Mouse (Mus musculus) adrenal gland, postnatal 36 days (tissue): Measurements from ENCODE around the gene Robo1. TPM values are rescaled to one million over a fixed set of nuclear protein-coding genes. Genes with fewer than 3 reads are reported as not detected.
A peak's percentile ranks its signal among the peaks of the same experiment; 100 is the strongest.

Experiments used
- DNase-seq, 2 experiments: peaks; one replicate each; pipeline ENCODE4 v3.0.0; 2021; ENCODE audit warnings: mixed read lengths in 1 of 2
- total RNA-seq, 2 experiments: library from RNA; stranded (reverse); gene quantifications; 2 replicates each; pipeline ENCODE4 v1.2.3; 2021

The Robo1 gene
- total RNA-seq, 2 experiments from 2014 or later = 144 to 167 TPM

DNA sequence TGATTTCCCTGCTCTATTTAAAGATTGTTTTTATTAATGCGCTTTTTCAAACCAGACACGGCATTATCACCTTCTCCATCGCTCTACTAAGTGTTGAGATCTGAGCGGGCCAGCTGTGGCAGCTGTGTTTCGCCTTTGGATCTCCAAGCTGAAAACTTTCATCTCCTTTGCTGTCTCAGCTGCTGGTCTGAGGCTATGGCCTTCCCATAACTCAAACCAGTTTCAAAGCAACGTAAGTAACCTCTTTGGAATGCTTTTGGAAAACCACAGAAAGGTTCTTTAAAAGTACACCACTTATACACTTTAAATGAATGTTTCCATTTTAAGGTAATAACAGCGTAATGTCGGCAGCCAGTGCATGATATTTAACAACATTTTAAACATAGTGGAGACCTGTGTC, 520.3 kb downstream of the Robo1 start:
- no peak for DNase-seq

DNA sequence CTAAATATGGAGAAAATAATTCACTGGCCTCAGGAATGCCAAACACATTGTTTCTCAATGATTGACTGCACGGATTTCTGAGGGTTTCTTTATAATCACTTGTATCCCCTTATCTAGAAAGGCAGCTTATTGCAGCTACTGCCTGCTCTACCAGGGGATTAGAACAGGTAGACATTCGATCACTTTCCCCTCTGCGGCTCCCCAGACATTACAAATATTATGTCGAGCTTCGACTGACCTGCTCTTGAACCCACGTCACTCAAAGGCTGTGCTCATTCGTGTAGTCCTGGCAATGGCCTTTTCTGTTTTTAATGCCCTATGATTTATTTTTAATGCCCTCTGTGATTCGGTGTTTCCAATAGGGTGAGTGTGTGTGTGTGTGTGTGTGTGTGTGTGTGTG, 521.4 kb downstream of the Robo1 start:
- DNase-seq = no peak

DNA sequence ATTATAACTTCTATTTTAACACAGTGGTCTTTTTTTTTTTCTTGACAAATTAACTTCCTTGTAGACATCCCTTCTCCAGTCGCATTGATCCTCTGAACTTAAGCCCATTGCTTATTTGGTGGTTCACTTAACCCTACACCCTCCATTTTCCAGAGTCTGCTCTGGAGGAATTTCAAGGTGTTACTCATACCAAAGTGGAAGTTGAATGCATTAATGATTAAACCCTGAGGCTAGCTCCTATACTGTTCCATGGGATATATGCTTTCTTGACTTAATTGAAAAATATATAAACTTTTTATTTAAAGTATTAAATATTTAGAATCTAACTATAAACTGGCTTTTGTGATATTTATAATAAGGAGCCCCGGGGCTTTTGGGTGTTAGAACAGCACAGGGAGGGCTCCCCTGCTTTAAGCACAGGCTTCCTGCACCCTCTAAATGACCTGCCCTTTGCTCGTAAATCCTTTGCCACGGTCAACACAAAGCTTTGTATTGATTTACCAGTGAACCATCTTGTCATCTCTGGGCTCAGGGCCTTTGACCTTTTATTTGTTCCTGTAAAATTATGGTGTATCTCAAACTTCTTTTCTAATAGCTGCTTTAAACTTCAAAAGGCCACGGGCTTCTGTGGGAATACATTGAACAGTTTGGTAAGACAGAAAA, 522.4 kb downstream of the Robo1 start:
- DNase-seq = no peak

DNA sequence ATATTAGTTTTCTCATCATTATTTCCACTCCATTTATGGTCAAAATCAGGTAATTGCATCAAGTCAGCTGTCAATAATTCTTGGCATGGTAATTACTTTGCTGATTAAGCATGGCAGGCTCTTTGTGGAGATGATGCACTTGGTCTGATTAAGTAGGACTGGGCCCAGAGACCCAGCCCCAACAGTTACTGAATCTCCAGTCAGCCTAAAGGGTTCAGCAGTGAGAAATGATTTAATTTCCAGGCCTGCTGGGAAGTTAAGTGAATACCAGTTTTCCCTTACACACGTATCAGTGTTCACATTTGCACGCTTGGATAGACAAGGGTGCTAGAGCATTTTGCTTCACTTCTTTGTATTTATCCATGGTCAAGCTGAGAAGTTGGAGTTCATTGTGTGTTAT, 526.2 kb downstream of the Robo1 start:
- no peak for DNase-seq

DNA sequence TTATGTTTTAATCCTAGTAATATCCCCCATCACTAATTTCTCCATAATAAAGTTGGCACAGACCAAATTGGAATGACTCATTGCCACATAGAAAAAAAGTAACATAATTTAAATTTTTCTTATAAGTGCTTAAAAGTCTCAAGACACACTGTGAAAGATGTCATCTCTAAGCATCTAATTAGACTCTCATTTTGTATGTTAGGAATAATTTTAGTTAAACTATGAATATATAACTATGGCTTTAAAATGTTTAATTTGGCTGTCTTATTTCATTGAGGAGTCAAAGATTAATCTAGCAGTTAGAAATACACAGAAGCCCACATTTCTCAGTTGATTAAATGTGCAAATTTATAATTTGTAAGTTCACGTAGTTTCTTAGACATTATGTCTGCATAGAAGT, 530.9 kb downstream of the Robo1 start:
- no peak for DNase-seq

DNA sequence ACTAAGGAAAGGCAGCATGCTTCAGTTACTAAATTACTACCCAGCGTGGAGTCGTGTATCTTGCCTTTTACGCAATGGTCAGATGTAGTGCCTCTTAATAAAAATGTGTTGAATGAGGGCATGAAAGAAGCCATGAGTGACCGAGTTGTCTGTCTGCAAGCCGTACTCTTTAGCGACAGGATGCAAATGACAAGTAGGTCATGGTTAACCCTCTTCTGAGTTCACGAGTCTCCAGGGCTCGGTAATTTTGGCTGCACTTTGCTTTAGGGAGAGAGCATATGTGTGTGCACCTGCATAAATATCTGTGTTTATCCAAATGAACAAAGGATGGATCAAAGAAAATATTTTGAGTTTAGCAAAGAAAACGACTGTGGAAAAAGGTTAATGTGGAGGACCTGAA, 533.0 kb downstream of the Robo1 start:
- no peak for DNase-seq

DNA sequence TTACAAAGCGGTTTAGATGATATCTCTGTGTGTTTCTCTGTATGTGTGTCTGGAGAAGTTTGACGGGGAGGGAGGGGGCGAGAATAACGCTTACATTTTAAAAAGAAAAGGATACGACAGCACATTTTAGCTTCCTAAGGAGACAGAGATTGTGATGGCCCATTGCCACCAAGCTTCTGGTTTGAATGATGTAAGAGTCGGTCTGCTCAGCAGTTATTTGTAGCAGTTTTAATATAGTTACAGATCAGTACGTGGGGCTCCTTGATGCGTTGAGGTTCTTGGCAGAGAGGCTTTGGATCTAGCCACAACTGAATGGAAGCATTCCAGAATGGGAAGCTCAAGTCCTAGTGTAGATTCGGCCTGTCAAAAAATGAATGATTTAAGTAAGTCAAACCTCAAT, 546.0 kb downstream of the Robo1 start:
- no peak for DNase-seq

DNA sequence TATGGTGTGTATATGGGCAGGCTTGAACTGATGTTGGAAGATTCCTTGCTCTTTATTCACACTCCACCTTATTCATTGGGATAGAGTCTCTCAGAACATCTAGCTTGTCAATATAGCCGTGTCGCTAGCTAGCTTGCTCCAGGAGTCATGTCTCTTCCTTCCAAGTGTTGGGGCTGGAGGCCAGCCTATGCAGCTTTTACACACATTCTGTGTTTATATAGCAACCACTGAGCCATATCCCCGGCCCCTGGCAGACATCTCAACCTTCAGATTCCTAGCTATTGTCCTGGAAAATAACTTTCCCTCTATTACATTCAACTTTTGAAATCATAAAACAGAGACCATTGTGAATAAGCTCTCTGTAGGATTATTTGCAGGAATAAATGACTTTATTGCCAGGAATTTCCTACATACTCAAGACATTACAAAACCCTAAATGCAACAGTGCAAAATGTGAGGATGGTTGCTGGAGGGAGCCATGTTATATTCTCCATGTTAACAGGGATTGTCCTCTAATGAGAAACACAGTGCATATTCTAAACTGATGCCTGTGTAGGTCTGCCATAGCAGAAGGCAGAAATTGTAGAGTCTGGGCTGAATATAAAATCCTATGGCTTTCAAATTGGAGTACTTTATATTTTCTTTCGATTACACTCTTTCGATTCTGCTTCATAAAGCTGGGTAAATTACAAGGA, 546.9 kb downstream of the Robo1 start:
- no peak for DNase-seq

DNA sequence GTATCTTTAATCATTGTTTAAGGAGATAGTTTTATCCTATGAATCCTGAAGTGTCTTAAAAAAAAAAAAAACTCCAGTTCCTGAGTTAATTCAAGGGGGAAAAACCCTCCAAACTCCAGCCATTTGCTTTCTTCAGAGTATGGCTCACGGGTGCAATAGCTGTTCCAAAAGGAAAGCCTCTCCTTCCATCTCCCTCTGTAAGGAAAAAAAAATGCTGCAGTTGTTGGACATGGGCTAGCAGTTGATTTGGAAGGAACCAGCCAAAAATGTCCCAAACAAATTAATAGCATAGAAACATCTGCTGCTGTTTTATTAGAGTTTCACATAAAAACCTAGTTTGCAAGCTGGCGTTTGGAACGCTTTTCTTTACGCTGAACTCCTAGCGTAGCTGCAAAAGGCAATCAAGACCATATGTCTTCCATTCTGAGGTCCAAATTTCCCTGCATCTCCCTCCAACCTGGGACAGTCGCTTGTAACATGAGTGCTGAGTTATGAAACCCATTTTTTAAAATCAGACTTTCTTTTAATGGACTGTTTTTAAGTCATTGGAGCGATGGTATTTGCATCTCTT, 553.7 kb downstream of the Robo1 start:
- DNase-seq = no peak

DNA sequence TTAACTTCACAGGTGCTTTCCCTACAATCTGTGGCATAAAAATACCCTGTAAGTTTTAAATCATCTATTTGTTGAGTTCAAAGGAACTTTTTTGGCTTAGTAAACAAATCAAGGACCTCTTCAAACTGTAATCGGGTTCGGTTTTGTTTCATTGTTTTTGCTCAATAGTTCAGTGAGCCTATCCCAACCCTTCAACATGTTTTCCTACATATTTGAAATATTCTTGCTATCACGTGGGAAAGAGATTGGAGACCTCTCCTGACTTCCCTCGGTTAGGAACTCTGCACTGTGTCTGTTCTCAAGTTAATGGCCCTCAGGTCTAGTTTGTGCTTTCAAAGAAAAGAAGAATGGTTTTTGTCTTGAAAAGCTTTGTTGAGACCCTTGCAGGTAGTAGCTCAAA, 557.9 kb downstream of the Robo1 start:
- DNase-seq = no peak

DNA sequence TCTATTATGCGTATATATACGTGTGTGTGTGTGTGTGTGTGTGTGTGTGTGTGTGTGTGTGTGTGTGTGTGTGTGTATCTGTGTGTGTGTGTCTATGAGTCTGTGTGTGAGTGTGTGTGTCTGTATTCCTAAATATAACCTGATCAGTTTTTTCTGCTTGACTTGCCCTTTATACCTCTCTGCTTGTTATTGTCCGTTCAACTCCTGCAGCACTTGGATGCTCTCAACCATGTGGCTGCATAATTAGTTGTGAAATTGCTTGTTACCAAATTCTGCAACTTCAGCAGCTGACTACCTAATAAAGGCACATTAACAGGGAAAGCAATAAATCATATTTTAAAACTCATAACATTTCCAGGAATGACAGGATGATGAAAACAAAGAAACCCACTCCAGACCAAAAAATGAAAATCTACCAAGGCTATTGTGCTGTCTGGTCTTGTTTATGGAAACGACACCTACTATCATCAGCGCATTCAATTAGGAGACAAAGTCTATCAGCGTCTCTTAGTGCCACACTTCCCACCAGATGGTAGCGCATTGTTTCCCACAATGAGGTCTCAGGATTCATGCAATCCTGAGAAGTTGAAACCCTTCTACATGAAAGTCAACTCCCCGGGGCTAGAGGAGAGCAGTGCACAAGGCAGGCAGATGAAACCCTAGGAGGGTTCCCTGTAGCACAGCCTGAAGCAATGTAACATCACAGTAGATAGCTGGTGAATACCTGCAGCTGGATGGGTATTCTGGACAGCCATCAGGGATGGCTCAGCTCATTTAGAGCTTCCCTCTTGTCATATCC, 567.0 kb downstream of the Robo1 start:
- DNase-seq = no peak

DNA sequence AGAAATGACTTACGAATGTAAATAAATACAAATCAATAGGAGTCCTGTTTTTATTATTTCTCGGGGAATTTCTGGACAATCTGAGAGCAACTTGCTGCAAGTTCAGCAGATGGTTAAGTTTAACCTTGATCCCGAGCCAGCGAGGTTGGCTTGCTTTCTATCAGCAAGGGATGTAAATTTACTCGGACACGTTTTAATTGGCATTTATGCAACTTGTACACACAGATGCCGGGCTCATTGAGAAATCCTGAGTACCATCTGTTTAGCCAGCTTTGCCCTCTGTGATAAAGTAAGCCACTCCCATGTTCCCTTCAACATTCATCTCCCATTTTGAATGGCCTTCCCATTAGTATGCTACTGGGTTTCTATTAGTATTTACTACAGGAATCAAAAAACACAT, 580.0 kb downstream of the Robo1 start:
- DNase-seq = peak; percentile 14 to 44

DNA sequence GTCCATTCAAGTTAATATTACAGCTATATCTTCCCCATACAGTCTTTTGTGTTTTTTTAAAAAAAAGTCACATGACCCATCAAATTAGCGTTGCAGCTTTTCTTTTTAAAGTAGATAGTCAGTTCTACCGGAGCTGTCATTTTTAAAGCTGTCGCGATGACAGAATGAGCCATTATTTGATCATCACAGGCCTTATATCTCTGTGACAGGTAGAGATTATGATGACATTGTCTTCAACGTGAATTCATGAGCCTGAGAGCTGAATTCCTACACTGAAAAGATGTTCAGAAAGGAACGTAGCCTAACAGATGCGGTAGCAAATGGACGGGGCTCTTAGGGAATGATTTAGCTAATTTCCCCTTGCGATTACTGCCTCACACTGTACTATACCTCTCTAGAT, 581.3 kb downstream of the Robo1 start:
- no peak for DNase-seq

DNA sequence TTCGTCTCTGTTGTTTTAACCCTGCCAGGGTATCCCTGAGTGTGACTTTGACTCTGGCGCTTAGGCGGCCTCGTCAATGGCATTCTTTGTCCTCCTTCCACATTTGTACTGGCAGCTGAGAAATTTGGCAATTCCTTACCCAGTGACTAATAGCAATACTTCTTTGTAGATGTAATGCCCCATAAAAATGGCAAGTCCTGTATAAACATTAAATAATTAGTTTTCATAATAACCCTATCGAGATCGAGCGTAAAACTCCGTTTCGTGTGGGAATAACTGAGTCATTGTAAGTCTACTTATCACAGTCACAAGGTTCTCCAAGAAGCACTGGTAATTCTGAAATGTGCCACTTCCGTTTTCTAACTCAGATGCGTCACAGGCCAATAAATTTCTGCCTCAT, 589.0 kb downstream of the Robo1 start:
- peak; percentile 32 to 49 for DNase-seq

DNA sequence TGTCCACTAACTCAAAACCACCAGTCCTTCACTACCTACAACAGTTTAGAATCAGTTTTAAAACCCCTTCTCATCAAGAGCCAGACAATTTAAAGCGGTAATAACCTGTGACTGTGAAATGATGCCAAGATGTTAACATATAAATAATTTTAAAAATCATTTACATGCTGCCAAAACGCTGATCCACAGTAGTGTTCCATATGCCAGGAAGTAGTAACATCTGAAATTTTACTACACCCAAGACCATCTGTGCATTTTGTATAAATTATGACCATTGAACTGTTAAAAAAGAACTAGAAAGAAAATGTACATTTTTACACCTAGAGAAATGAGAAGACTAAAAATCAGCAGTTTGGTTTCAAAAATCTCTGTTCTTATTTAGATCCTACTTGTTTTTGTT, 600.8 kb downstream of the Robo1 start:
- no peak for DNase-seq

DNA sequence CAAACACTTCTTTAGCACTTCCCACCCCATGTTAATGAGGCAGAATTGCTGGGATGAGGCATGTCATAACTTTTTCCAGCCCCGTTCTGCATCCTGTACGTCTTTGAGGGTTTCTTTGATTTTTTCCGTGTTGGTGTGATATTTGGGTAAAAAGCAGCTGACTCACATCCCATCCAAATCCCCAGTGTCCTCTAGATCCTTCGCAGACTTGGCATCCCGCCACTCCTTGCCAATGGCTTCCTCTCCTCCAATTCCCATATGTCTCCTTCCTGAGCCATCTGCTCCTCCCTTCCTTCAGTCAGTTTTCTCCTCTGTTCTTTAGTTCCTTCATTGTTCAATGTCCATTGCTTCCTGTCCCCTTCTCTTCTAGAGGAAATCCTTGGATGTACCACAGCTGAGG, 605.0 kb downstream of the Robo1 start:
- peak; percentile 75 to 76 for DNase-seq

DNA sequence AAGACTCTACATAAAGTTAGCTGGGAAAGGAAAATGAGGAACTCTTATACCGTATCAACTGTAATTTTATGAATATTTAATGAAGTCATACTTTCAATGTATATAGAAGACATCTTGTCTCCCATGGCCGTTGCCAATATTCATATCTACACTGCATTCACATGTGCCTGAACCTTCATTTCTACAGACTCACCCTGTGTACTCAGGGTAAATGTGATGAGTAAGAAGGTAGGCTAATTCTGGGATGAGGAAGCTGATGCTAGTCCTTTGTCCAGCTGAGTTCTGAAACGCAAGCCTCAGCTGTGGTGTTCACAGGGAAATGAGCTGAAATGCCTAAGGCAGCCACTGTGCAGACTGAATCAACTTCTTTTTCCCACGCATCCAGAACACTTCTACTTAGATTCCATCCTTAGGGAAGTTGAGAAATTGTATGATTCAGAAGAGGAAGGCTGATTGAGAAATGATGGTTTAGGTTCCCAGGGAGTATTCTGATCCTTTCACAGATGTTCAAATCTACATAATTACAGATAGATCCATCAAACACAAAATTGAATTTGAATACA, 606.0 kb downstream of the Robo1 start:
- DNase-seq = no peak

DNA sequence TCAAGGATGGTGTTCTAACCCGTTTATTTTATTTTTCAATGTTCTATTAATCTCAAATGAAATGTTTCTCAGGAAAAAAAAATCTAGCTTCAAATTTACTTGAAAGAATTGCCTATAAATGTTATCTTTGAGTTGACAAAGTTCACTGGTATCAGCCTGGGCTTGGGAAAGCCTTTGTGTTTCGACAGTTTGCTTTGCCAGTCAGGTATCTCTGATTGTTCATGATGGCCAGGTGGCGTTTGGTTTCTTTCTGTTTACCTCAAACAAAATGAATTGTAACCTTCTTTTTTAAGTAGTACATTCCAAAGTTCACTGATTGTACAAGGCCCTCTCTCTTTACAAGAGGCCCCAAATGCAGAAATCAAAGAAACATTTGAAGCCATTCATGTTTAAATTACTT, 611.9 kb downstream of the Robo1 start:
- DNase-seq = no peak

DNA sequence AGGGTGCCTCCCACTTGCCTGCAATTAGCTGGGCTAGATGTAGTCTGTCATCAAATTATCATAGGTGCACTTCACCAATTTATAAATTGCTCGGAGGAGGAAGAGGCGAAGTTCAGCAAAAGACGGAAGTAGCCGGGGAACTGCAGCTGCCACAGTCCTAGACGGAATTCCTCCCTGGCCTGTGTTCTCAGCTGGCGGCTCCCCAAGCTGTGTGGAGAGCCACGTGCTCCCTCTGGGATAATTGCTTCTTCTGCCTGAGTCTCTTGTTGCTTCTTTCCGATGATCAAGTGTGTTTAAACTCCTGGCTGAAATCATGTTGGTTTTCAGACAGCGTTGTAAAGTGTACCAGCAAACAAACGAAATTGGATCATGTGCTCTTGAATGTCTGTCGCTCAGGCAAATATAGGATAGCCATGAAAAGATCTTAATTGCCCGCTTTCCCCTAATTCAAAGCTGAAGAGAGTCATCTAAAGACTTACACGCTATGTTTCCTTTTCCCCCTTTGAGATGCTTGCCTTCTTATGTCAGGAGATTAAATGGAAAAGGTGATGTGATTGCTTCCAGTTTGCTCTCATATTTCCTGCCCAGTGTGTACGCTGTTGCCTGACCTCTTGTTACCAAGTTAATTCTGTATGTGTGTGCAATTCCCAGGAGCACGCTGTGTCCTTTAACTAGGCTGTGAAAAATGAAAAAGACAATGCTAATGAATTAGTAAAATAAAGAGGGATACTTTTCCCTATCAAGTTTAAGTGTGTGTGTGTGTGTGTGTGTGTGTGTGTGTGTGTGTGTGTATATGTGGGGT, 616.5 kb downstream of the Robo1 start:
- peak; percentile 79 to 81 for DNase-seq

DNA sequence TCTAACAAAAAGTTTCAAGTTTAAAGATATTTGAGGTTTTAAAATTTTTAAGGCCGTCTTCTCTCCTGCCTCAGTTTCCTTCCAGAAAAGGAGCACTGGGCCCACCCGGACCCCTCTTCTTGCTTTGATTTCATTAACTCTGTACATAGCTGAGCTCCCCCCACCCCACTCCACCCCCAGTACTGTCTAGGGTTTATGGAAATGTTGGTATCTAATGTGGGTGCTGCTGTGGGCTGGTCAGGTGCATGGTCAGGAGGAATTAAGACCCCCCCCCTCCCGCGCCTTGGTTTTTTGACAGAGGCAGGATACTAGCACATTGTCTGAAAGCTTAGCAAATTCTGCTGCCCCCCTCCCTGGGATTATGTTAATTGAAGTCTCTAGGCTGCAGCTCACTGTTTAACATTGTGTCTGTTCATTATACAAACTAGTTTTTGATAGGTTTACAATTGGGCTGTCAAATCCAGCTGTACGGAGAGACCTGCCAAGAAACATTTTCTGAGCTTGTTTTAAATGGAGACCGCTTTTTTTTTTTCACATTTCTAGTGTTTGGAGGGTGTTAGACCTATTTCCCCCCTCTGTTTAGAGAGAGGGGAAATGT, 620.5 kb downstream of the Robo1 start:
- no peak for DNase-seq

DNA sequence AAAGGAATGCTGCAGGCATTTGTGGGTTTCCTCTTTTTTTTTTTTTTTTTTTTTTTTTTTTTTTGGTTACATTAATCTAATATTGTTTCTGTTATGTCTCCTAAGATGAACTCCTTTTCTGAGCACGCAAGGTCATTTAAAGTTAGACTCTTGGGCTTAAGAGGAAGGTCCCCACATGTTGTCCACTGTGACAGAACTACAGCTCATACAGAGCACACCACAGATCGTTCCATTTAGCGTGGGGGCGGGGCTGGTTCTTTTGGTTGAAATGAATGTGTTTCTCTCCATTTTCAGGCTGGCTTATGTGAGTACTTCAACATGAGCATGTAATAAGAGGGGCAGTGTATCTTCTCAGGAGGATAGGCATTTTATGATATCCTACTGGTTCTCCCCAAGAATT, 622.8 kb downstream of the Robo1 start:
- DNase-seq = no peak
